Mouse (Mus musculus) thymus, adult 2 months (tissue): Measurements from ENCODE around the gene Gpr137. TPM values are rescaled to one million over a fixed set of nuclear protein-coding genes. Genes with fewer than 3 reads are reported as not detected.

Experiments
- DNase-seq: peaks from one replicate; pipeline ENCODE4 v3.0.0; 2021
- H3K27ac ChIP-seq: fragments of 200-500 bp; 2 replicates; pipeline ENCODE4 v1.5.1; 2012; ENCODE audit warnings: low read length, control low read depth; ENCODE audit not compliant: control insufficient read depth, insufficient read depth
- H3K27me3 ChIP-seq: fragments of 200-500 bp; 2 replicates; pipeline ENCODE4 v1.6.1; 2012; ENCODE audit warnings: mild to moderate bottlenecking, low read length, moderate library complexity, mixed read lengths; ENCODE audit not compliant: control insufficient read depth, insufficient read depth
- H3K36me3 ChIP-seq: fragments of 200-500 bp; 2 replicates; pipeline ENCODE4 v1.6.1; 2012; ENCODE audit warnings: mild to moderate bottlenecking, low read length, moderate library complexity; ENCODE audit not compliant: control insufficient read depth, insufficient read depth
- H3K4me1 ChIP-seq: fragments of 200-500 bp; replicated peaks from 2 replicates; pipeline ENCODE4 v1.6.1; 2012; ENCODE audit warnings: low read length; ENCODE audit not compliant: control insufficient read depth, insufficient read depth
- H3K4me3 ChIP-seq: fragments of 200-500 bp; 2 replicates; pipeline ENCODE4 v1.5.1; 2012; ENCODE audit warnings: mild to moderate bottlenecking, low read length, control low read depth, moderate library complexity; ENCODE audit not compliant: control insufficient read depth, insufficient read depth
- CTCF ChIP-seq: fragments of 200-500 bp; IDR thresholded peaks from 2 replicates; pipeline ENCODE4 v1.5.1; 2012; ENCODE audit warnings: mild to moderate bottlenecking, control low read depth, low read length, moderate library complexity, borderline replicate concordance; ENCODE audit not compliant: control insufficient read depth, poor library complexity, insufficient read depth; ENCODE audit errors: extremely low read depth
- POLR2A ChIP-seq: fragments of 200-500 bp; IDR thresholded peaks from 2 replicates; pipeline ENCODE4 v1.6.1; 2012; ENCODE audit warnings: mild to moderate bottlenecking, low read length, control low read depth, moderate library complexity; ENCODE audit not compliant: control insufficient read depth, poor library complexity, insufficient read depth; ENCODE audit errors: extremely low read depth
- WGBS: fragments of 180-500 bp; shearing (Covaris S2); methylation state at CpG from one replicate; pipeline ENCODE4 v1.1.7; 2018; 5-methylcytosine and 5-hydroxymethylcytosine counted together
- polyA plus RNA-seq: library from polyadenylated mRNA; depleted of rRNA; stranded (reverse); fragments of >200 nt; gene quantifications from 2 replicates; pipeline ENCODE4 v1.2.3, GENCODE M21; 2012

Gene Gpr137
- polyA plus RNA-seq, 1 experiment: 86.6 TPM

DNA sequence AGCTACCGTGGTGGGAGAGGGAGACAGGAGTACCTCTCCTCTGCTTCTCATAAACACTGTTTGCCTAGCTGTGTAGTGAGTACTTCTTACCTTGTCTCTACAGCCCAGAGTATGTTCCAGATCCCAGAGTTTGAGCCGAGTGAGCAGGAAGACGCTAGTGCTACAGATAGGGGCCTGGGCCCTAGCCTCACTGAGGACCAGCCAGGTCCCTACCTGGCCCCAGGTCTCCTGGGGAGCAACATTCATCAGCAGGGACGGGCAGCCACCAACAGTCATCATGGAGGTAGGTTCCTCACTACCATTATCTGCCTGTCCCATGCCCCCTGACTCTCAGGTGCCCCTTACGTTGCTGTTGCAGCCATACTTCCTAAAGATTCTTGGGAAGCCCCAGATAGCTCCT is 484 bp upstream of the Gpr137 start:
- 44% methylated on average over 5 of the region's 5 CpGs for WGBS
- H3K27ac ChIP-seq: peak overlapping the region; percentile 8; the same call in 1 of the 2 replicates
- H3K4me3 ChIP-seq: peak overlapping the region; percentile 44
- no peaks in the 10 kb centered on the region for H3K36me3 ChIP-seq
- DNase-seq: no peak
- peaks cover 12% of the 10 kb centered on the region for H3K4me1 ChIP-seq
- TF ChIP-seq CTCF: no peak
- no peak; the same call in 1 of the 2 replicates for TF ChIP-seq POLR2A
- H3K27me3 ChIP-seq: no peaks in the 10 kb centered on the region

GRCm38 (mm10) chr19:6941372-6942248 is 670 bp downstream of the Gpr137 start, which contains the start of gene Bad:
Bad (plus strand) TSS chr19:6941861.
- TF ChIP-seq POLR2A: no peak; the same call in 1 of the 2 replicates
- peak; percentile 34; the same call in 1 of the 2 replicates for TF ChIP-seq CTCF
- peak; percentile 92 for DNase-seq
- H3K4me1 ChIP-seq: peaks cover 12% of the 10 kb centered on the region
- peak within 1 kb of the TSS; percentile 64 for H3K4me3 ChIP-seq
- H3K27ac ChIP-seq: peak within 1 kb of the TSS; percentile 61
- under 1% methylated on average over 83 of the region's 83 CpGs for WGBS
- no peaks in the 10 kb centered on the region for H3K27me3 ChIP-seq
- no peaks in the 10 kb centered on the region for H3K36me3 ChIP-seq

DNA sequence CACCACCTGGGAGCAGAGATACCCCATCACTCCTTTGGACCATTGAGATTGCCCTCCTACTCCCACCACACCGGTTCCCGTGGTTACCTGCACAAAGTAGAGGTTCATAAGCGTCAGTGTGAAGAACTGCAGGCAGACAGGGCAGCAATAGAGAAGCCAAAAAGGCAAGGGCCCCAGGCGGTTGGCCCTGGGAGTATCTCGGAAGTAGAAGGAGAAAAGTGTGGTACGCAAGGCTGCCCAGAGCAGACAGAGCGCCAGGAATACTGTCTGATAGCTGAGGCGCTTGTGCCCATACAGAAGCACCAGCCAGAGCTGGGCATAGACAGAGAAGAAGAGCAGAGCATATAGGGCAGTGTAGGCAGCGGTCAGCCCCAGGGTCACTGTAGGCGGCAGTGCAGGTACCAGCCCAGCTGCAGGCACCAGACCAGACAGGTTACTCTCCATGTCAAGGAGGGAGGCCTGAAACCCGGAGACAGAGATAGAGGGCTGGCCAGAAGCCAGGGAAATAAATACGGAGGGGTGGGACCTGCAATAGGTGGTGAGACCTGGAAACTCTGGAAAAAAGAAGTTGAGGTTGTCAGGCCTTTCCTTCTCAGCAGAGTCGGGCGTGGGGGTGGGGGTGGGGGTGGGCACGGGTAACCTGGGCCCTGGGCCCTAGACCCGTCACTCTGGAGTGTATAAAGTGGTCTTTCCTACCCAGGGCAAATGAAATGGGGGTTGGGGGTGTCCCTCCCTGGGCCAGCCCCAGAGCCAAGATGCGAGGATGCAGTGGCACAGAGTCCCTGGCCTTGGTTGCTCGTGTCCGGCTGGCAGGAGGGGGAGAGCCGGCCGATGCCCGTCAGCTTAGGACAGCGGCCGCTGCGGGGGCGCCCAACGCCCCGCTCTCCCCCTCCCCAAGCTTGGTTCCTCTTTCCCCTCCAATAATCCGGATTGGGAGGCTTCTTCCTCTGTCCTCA is 1.6 kb downstream of the Gpr137 start:
- no peaks in the 10 kb centered on the region for H3K36me3 ChIP-seq
- no peak overlapping the region for H3K27ac ChIP-seq
- no peak for DNase-seq
- no peaks in the 10 kb centered on the region for H3K27me3 ChIP-seq
- 30% methylated on average over 29 of the region's 29 CpGs for WGBS
- no peak for TF ChIP-seq POLR2A
- TF ChIP-seq CTCF: no peak
- peaks cover 12% of the 10 kb centered on the region for H3K4me1 ChIP-seq
- peak overlapping the region; percentile 64 for H3K4me3 ChIP-seq

- 93% methylated on average over 20 of the region's 20 CpGs for WGBS
- Histone ChIP-seq H3K27me3 (peaks cover 1% of the 10 kb centered on the region; the same call in 1 of the 2 replicates), H3K4me1 (peaks cover 12% of the 10 kb centered on the region)
Observed at GRCm38 (mm10) chr19:6939106-6940002, 2.9 kb downstream of the Gpr137 start.

GRCm38 (mm10) chr19:6937541-6938465 is 4.5 kb downstream of the Gpr137 start:
- peaks cover 17% of the 10 kb centered on the region for H3K4me1 ChIP-seq
- WGBS: 95% methylated on average over 16 of the region's 16 CpGs
- H3K27ac ChIP-seq: no peak overlapping the region
- H3K27me3 ChIP-seq: peaks cover 13% of the 10 kb centered on the region; the same call in 1 of the 2 replicates
- no peak for DNase-seq
- no peak overlapping the region for H3K4me3 ChIP-seq
- H3K36me3 ChIP-seq: no peaks in the 10 kb centered on the region
- TF ChIP-seq CTCF: no peak

More at GRCm38 (mm10) chr19:6939106-6940002, 2.9 kb downstream of the Gpr137 start:
- no peaks in the 10 kb centered on the region for H3K36me3 ChIP-seq
- H3K27ac ChIP-seq: no peak overlapping the region
- TF ChIP-seq CTCF (no peak), POLR2A (no peak)
- DNase-seq: no peak
- no peak overlapping the region for H3K4me3 ChIP-seq
